Mouse (Mus musculus): ENCODE measurements around the gene Phtf2. TPM values are rescaled to one million over a fixed set of nuclear protein-coding genes. Genes with fewer than 3 reads are reported as not detected.
A peak's percentile ranks its signal among the peaks of the same experiment; 100 is the strongest.
"Not testable (repeated sequence)": the region's sequence is repeated elsewhere in the genome, so short reads cannot be mapped to it uniquely, and the experiment has no call there.

Phtf2 gene
- total RNA-seq, 1 experiment = 44.9 TPM

DNA sequence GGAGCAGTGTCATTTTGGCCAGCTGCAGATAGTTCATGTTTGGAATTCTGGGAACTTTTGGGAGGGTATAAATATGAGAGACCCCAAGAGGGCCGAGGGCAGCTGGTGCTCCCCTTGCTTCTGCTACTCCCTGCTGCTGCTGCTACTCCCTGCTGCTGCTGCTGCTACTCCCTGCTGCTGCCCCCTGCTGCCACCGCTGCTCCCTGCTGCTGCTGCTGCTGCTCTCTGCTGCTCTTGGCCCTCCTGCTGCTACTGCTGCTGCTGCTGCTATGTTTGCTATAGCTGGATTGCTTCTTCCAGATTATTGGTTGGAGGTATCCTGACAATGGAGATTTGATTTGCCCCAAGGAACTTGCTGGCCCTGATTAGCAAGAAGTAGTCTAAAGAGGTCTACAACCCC, 143.1 kb downstream of the Phtf2 start:
- in situ Hi-C loops (cut with MboI; ENCODE audit: low sequenced_read_pairs in 2 of 2, unreplicated experiment in 2 of 2) = no loop called here

DNA sequence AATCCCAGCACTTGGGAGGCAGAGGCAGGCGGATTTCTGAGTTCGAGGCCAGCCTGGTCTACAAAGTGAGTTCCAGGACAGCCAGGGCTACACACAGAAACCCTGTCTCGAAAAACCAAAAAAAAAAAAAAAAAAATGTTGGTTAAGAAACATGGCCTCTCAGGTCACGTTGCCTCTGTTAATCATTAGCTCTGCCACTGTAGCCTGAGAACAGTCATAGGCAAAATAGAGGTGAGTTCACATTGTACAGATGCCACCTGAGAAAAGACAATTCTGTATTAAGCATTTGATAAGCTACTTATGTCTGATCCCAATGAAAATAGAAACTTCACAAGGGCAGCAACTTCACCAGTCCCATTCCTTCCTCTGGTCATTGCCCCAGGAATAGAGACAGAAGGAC, 158.7 kb downstream of the Phtf2 start:
- H3K4me3 ChIP-seq (ENCODE audit: insufficient read depth in 1 of 2, low read depth in 1 of 2, low read length in 2 of 2, poor library complexity in 1 of 2, severe bottlenecking in 1 of 2); H3K9ac ChIP-seq (ENCODE audit: insufficient read depth, low read depth, low read length, poor library complexity, severe bottlenecking); H3K9me3 ChIP-seq (ENCODE audit: control insufficient read depth, insufficient read depth, low read depth, low read length); H3K4me1 ChIP-seq (ENCODE audit: control insufficient read depth in 2 of 2, insufficient read depth in 2 of 2, low read length in 2 of 2, poor library complexity in 1 of 2); H3K36me3 ChIP-seq (ENCODE audit: control insufficient read depth, insufficient read depth, low read length, poor library complexity, severe bottlenecking); H3K27ac ChIP-seq (ENCODE audit: insufficient read depth, low read depth, low read length, poor library complexity, severe bottlenecking); in situ Hi-C loops (cut with MboI; ENCODE audit: low sequenced_read_pairs in 2 of 2, unreplicated experiment in 2 of 2); DNase-seq (ENCODE audit: low read depth, low spot score): not testable (repeated sequence)

More for the DNA sequence above, 143.1 kb downstream of the Phtf2 start:
- no peak for TF ChIP-seq MAFK (IDR thresholded peaks at IDR 0.05; ENCODE audit: insufficient read depth, low read depth, low read length)
- no peak for TF ChIP-seq CHD2 (IDR thresholded peaks at IDR 0.05; ENCODE audit: low read depth, low read length)
- no peak for TF ChIP-seq ZC3H11A (IDR thresholded peaks at IDR 0.05; ENCODE audit: borderline replicate concordance, low read depth, low read length)
- TF ChIP-seq ZNF384 (IDR thresholded peaks at IDR 0.05; ENCODE audit: low read depth, low read length) = no peak
- no peak for TF ChIP-seq HCFC1 (IDR thresholded peaks at IDR 0.05; ENCODE audit: borderline replicate concordance, insufficient read depth, low read length)
- Histone ChIP-seq H3K9ac (ENCODE audit: insufficient read depth, low read depth, low read length, poor library complexity, severe bottlenecking) (no peak overlapping the region), H3K4me3 (ENCODE audit: insufficient read depth in 1 of 2, low read depth in 1 of 2, low read length in 2 of 2, poor library complexity in 1 of 2, severe bottlenecking in 1 of 2) (no peak overlapping the region), H3K9me3 (ENCODE audit: control insufficient read depth, insufficient read depth, low read depth, low read length) (no peaks in the 10 kb centered on the region), H3K36me3 (ENCODE audit: control insufficient read depth, insufficient read depth, low read length, poor library complexity, severe bottlenecking) (no peaks in the 10 kb centered on the region), H3K27ac (ENCODE audit: insufficient read depth, low read depth, low read length, poor library complexity, severe bottlenecking) (no peak overlapping the region), H3K4me1 (ENCODE audit: control insufficient read depth in 2 of 2, insufficient read depth in 2 of 2, low read length in 2 of 2, poor library complexity in 1 of 2) (peaks cover 1 to 12% of the 10 kb centered on the region in 2 experiments; a peak in 2 of 4 replicates)
- DNase-seq (ENCODE audit: low read depth, low spot score) = no peak

DNA sequence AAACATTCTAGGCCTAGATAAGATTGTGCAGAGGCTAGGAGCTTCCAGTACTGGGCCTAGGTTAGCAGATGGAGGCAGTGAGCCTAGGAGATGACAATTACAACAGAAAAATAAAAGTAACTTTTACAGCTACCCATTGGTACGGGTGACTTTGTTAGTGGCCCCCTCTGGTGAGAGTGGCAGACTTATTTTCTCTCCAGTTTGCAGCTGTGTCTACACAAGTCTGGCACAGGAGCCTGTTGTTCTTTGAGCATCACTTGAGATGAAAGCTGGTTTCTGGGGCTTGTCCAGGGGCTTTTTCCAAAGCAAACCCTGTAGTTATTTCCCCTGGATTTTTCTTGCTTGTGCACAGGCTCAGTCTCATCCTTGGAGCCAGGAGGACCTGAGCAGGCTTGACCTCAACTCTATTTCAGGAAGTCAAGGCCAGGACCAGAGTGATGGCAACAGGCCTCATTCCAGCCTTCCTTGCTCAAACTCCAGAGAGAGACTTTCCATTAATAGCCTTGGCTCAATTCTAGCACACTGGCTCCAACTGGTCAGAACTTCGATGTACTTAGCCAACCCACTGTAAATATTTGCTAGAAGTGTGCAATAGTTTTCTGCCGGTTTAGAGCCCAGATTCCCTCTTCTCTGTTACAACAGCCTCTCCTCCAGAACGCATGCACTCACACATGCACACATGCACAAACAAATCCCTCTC, 161.6 kb downstream of the Phtf2 start:
- Histone ChIP-seq H3K36me3 (ENCODE audit: control insufficient read depth, insufficient read depth, low read length, poor library complexity, severe bottlenecking) (no peaks in the 10 kb centered on the region), H3K27ac (ENCODE audit: insufficient read depth, low read depth, low read length, poor library complexity, severe bottlenecking) (no peak overlapping the region), H3K4me1 (ENCODE audit: control insufficient read depth in 2 of 2, insufficient read depth in 2 of 2, low read length in 2 of 2, poor library complexity in 1 of 2) (no peaks in the 10 kb centered on the region), H3K4me3 (ENCODE audit: insufficient read depth in 1 of 2, low read depth in 1 of 2, low read length in 2 of 2, poor library complexity in 1 of 2, severe bottlenecking in 1 of 2) (no peak overlapping the region), H3K9ac (ENCODE audit: insufficient read depth, low read depth, low read length, poor library complexity, severe bottlenecking) (no peak overlapping the region), H3K9me3 (ENCODE audit: control insufficient read depth, insufficient read depth, low read depth, low read length) (peaks cover 1% of the 10 kb centered on the region; the same call in 1 of the 2 replicates)
- in situ Hi-C loops (cut with MboI; ENCODE audit: low sequenced_read_pairs in 2 of 2, unreplicated experiment in 2 of 2) = no loop called here
- TF ChIP-seq CHD2 (IDR thresholded peaks at IDR 0.05; ENCODE audit: low read depth, low read length) = no peak
- TF ChIP-seq ZC3H11A (IDR thresholded peaks at IDR 0.05; ENCODE audit: borderline replicate concordance, low read depth, low read length) = no peak
- no peak for TF ChIP-seq MAFK (IDR thresholded peaks at IDR 0.05; ENCODE audit: insufficient read depth, low read depth, low read length)
- no peak for TF ChIP-seq HCFC1 (IDR thresholded peaks at IDR 0.05; ENCODE audit: borderline replicate concordance, insufficient read depth, low read length)
- no peak for TF ChIP-seq ZNF384 (IDR thresholded peaks at IDR 0.05; ENCODE audit: low read depth, low read length)
- DNase-seq (ENCODE audit: low read depth, low spot score) = no peak

DNA sequence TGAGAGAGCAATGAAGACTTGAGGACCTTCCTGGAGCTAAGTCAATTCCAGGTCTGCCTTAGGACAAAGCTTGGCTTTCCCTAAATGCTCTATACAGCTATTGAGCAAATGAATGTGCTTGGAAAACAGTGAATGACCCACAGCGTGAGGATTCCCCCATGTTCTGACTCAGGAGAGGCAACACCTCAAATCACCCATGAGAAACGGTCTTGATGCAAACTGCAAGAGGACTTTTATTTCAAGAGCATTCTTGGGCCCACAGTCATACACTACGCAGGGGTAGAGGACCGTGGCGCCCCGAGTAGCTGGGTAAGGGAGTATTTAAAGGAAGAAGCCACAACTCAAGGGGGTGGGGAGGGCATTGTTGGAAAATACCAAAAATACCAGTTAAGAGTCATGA, 165.9 kb downstream of the Phtf2 start:
- H3K9me3 ChIP-seq (ENCODE audit: control insufficient read depth, insufficient read depth, low read depth, low read length); H3K4me3 ChIP-seq (ENCODE audit: insufficient read depth in 1 of 2, low read depth in 1 of 2, low read length in 2 of 2, poor library complexity in 1 of 2, severe bottlenecking in 1 of 2); H3K27ac ChIP-seq (ENCODE audit: insufficient read depth, low read depth, low read length, poor library complexity, severe bottlenecking); H3K36me3 ChIP-seq (ENCODE audit: control insufficient read depth, insufficient read depth, low read length, poor library complexity, severe bottlenecking); in situ Hi-C loops (cut with MboI; ENCODE audit: low sequenced_read_pairs in 2 of 2, unreplicated experiment in 2 of 2); H3K9ac ChIP-seq (ENCODE audit: insufficient read depth, low read depth, low read length, poor library complexity, severe bottlenecking); H3K4me1 ChIP-seq (ENCODE audit: control insufficient read depth in 2 of 2, insufficient read depth in 2 of 2, low read length in 2 of 2, poor library complexity in 1 of 2); DNase-seq (ENCODE audit: low read depth, low spot score): not testable (repeated sequence)

DNA sequence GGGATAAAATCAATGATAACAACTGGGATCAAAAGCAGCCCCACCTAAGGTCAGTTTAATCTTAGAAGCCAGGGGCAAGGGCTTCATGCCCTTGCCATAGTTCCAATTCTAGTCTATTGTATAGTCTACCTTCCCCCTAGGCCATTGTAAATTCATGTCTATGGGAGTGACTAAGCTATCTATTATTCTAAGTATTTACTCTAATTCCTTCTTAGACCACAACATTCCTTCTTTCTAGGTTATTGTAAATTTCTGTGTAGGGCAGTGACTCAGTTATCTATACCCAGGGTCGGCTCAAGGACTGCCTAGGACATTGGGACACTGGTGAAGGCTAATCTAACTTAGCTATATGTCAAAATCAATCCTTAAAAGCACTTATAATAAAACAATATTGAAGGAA, 167.3 kb downstream of the Phtf2 start:
- H3K9ac ChIP-seq (ENCODE audit: insufficient read depth, low read depth, low read length, poor library complexity, severe bottlenecking); H3K4me3 ChIP-seq (ENCODE audit: insufficient read depth in 1 of 2, low read depth in 1 of 2, low read length in 2 of 2, poor library complexity in 1 of 2, severe bottlenecking in 1 of 2); H3K36me3 ChIP-seq (ENCODE audit: control insufficient read depth, insufficient read depth, low read length, poor library complexity, severe bottlenecking); DNase-seq (ENCODE audit: low read depth, low spot score); H3K9me3 ChIP-seq (ENCODE audit: control insufficient read depth, insufficient read depth, low read depth, low read length); in situ Hi-C loops (cut with MboI; ENCODE audit: low sequenced_read_pairs in 2 of 2, unreplicated experiment in 2 of 2); H3K4me1 ChIP-seq (ENCODE audit: control insufficient read depth in 2 of 2, insufficient read depth in 2 of 2, low read length in 2 of 2, poor library complexity in 1 of 2); H3K27ac ChIP-seq (ENCODE audit: insufficient read depth, low read depth, low read length, poor library complexity, severe bottlenecking): not testable (repeated sequence)

DNA sequence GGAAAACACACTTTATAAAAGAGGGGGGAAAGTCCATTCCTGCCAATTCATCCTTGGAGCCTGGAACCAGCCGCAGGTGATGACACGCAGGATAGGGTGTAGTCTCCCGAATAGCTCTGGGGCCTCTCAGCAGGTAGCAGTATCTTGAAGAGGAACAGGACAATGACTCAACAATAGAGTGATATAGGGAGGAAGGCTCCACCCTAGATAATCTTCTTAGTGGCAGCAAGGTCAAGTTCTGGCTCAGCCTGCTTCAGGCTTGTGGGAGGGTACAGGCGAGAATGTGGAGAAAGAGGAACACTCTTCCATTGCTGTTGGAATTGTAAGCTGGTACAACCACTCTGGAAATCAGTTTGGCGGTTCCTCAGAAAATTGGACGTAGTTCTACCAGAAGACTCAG, 171.1 kb downstream of the Phtf2 start:
- H3K27ac ChIP-seq (ENCODE audit: insufficient read depth, low read depth, low read length, poor library complexity, severe bottlenecking) = 0 out of 2 replicates have a peak overlapping the region, but pooled peaks have one; percentile 47
- DNase-seq (ENCODE audit: low read depth, low spot score); H3K9me3 ChIP-seq (ENCODE audit: control insufficient read depth, insufficient read depth, low read depth, low read length); in situ Hi-C loops (cut with MboI; ENCODE audit: low sequenced_read_pairs in 2 of 2, unreplicated experiment in 2 of 2); H3K4me1 ChIP-seq (ENCODE audit: control insufficient read depth in 2 of 2, insufficient read depth in 2 of 2, low read length in 2 of 2, poor library complexity in 1 of 2); H3K4me3 ChIP-seq (ENCODE audit: insufficient read depth in 1 of 2, low read depth in 1 of 2, low read length in 2 of 2, poor library complexity in 1 of 2, severe bottlenecking in 1 of 2); H3K9ac ChIP-seq (ENCODE audit: insufficient read depth, low read depth, low read length, poor library complexity, severe bottlenecking); H3K36me3 ChIP-seq (ENCODE audit: control insufficient read depth, insufficient read depth, low read length, poor library complexity, severe bottlenecking): not testable (repeated sequence)
